Mouse (Mus musculus) layer of hippocampus, postnatal 25 days (tissue): Measurements from ENCODE around the gene Lama4. TPM values are rescaled to one million over a fixed set of nuclear protein-coding genes. Genes with fewer than 3 reads are reported as not detected.

Experiments used
- DNase-seq, 2 experiments: peaks; one replicate each; pipeline ENCODE4 v3.0.0; 2022; ENCODE audit warnings: mixed read lengths in 2 of 2, low spot score in 1 of 2; ENCODE audit errors: extremely low spot score in 1 of 2
- total RNA-seq, 2 experiments: library from RNA; stranded (reverse); gene quantifications; 2 replicates each; pipeline ENCODE4 v1.2.3; 2021

Gene Lama4
- total RNA-seq: 1 to 10 TPM; 4.3 to 7.0 TPM

- peak; percentile 12 to 13 for DNase-seq
These were observed at the start of gene Lama4 for GRCm38 (mm10) chr10:38965075-38965781. Gene Lama4 (plus strand): TSS chr10:38965515.

DNA sequence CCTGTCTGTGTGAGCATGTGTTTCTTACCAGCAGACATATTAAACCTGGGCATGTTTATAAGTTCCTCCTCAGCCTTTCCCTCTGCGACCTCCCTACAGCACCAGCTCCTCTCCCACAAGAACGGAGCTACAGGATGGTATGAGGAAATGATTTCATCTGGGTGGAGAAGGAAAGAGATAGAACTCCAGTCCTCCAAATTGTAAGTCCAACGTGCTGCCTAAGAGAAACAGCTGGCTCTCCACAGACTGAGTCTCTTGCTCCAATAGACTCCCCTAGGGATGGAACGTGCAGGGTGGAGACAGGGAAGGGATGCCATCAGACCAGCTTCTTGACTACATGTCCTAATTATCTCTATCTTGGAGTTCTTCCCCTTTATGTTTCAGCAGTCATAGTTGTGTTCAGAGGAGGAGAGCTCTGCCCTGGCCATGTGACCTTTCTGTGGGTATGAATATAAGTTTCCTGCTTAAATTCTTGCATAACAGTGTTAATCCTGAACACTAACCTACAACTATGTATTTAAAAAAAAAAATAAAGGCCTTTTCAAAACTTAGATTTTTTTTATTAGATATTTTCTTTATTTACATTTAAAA, 49.2 kb upstream of the Lama4 start:
- no peak for DNase-seq

GRCm38 (mm10) chr10:38928940-38929697, 36.2 kb upstream of the Lama4 start:
- DNase-seq: no peak

- no peak for DNase-seq
These were observed 20.6 kb upstream of the Lama4 start for GRCm38 (mm10) chr10:38944701-38945100.

DNA sequence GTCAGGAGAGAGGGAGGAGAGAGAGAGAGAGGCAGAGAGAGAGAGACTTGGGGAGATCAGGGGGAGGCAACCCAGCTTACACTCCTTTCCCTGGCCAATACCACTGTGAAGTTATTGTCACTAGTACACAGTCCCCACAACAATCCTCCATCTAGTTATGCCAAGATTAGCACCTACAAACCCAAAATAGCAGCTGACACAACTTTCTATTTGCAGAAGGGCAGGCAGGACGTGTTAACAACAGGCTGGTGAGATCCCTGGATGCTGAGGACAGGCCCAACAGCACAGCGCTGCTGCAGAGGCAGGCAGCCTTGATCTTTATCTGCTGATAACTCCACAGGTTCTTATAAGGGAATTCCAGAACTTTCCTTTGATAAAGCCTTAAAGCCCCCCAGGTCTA, 3.4 kb upstream of the Lama4 start:
- no peak for DNase-seq

DNA sequence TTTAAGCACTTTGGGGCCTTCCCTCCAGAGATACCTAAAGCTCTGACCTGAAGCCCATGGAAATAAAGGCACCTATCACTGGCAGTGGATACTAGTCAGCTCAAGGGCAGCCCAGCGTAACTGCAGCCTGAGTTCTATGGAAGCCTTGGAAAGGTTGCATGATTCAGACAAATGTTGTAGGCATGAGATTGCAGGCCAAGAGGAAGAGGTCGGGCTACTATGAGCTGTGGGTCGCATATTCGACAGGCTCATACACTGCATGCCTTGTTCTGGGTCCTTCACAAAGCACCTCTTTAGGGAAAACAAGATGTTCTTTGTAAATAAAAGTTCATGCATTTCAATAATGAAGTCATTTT, 618 bp upstream of the Lama4 start:
- DNase-seq: no peak

DNA sequence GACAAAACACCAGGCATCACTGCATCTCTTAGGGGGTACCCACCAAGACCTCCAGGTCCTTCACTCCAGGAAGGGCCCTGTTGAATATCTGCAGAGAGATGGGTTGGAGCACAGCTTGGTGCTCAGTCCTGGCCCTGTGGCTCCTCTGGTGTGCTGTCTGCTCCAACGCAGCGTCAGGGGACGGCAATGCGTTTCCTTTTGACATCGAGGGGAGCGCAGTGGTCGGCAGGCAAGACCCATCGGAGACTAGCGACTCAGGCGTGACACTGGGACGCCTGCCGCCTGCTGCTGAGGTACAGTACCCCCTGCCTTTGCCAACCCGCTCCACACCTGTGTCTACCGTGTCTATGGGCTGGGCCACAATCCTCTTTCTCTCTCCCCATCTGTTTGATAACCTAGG, 542 bp downstream of the Lama4 start:
- DNase-seq: no peak

DNA sequence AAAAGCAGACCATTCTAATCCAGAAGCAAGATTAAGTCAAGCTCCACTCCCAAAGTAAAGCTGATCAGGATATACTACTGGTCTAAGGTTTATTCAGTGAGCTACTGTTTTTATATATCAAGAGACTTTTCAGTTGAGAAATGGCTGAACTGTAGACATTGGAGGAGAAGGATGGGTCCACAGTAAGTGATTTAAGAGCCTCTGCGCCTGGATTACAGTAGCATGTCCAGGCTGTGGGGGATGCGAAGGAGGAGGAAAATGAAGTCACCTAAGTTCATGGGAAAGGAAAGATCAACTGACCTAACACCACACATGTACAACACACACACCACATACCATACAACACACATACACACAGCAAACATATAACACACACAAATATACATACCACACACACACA, 1.3 kb downstream of the Lama4 start:
- DNase-seq: no peak

- no peak for DNase-seq
These were observed 3.2 kb downstream of the Lama4 start for GRCm38 (mm10) chr10:38968326-38969072.

GRCm38 (mm10) chr10:38969543-38969942, 4.2 kb downstream of the Lama4 start:
- no peak for DNase-seq

DNA sequence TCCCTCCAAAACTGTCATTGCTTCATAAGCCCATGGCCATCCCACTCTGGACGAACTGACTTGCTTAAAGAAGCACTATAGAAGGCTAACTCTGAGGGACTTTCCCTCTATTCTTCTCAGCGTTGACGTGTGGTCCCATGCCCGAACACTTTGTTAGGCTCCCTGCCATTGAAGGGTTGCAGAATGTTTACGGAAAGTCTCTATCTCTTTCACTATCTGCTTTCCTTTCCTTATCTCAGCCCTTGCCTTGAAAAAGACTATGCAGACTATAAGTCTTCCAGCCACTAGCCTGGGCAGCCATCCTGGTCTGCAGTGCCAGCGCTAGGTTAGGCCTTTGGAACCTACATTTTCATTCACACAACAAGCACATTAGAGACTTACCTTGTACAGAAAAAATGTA, 4.7 kb downstream of the Lama4 start:
- DNase-seq: no peak

- DNase-seq: no peak
These were observed 7.1 kb downstream of the Lama4 start for GRCm38 (mm10) chr10:38972221-38972946.

- no peak for DNase-seq
These were observed 7.7 kb downstream of the Lama4 start for GRCm38 (mm10) chr10:38973016-38973415.

DNA sequence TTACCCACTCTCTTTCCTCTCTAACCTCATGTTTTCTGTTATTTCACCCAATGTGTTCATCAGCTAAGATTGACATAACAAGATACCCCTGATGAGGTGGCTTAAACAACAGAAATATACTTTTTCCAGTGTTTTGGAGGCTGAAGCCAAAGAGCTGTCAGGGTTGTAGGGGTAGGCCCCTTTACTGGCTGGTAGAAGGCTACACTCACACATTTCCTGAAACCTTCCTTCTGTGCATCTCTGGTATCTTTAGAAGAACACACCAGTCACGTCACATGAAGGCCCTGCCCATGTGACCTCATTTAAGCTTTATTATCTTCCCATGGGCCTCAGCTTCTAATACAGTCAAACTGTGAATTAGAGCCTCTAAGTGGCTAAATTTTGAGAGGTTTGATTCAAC, 12.9 kb downstream of the Lama4 start:
- no peak for DNase-seq

- DNase-seq: no peak
These were observed 14.4 kb downstream of the Lama4 start for GRCm38 (mm10) chr10:38979699-38980098.

DNA sequence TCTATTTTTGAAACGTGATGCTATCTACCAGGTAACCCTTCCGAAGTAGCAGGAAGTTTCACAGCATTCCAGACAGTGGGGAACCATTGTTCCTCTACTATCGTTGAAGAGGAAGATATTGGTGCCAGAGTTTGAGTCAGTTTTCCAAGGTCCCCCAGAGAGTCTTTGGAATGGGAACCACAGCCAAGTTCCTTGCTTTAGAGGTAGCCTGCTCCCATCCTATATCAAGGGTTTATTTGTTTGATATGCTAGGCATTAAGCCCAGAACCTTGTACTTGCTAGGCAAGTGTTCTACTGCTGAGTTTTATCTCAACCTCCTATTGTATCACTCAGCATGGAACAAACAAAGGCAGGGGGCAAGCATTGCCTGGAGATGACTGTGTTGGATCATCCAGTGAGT, 15.7 kb downstream of the Lama4 start:
- DNase-seq: no peak

- DNase-seq: no peak
These were observed 19.2 kb downstream of the Lama4 start for GRCm38 (mm10) chr10:38984358-38985075.

GRCm38 (mm10) chr10:38986053-38986452, 20.7 kb downstream of the Lama4 start:
- no peak for DNase-seq

- no peak for DNase-seq
These were observed 27.5 kb downstream of the Lama4 start for GRCm38 (mm10) chr10:38992827-38993226.
